ENCODE assay signal across 8 mouse cellular contexts in the genomic region with DNA sequence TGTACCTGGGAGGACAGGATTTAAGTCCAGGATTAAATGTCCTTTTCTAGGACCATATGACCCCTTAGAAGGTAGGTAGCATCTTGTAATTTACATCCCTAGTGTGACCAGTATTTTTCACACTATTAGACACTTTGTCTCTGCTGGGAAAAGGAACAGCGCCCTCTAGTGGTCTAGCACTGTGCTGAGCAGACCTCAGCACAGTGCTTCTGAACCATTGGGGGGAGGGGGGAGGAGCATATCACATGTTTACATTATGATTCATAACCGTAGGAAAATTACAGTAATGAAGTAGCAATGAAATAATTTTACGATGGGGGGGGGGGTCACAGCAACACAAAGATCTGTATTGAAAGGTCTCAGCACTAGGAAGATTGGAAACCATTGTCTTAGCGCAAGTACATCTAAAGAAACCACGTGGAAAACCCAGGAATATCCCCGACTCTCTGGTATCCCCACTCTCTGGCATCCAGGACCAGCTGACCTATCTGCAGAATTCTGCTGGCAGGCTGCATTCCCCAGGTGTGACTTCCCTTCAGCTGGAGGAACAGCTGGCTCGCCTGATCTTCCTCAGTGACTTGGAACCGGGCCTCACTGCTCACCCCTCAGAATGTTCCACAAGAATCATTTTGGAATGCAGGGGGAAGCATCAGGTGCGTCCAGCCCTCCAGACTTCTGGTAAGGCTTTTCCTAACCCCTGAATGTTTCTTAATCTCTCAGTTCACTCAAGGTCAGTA. TPM values are rescaled to one million over a fixed set of nuclear protein-coding genes. Genes with fewer than 3 reads are reported as not detected.
DNase-seq lines count a peak whose midpoint lies in the region; ATAC-seq lines count a peak whose summit lies in the region.
"Had no signal": no experiment of that assay in that cellular context is flagged by ENCODE, and none has a peak within 500 bp of the region (broad histone marks: within the 10 kb centered on the region; RNA-seq: fewer than 3 reads in every experiment).

No protein-coding gene starts in this region.

- peak; percentile 37 for DNase-seq in B cell, adult 2 months
- peak; percentile 2 for DNase-seq in MEL-GATA-1-ER (ENCODE audit: extremely low read depth, low read depth)
- DNase-seq in cerebellum, adult 9-10 months: peak; percentile 34
- peak; percentile 59 to 62 for DNase-seq in kidney, postnatal 25 days
- peak; percentile 65 for DNase-seq in lung, postnatal 36 days
- DNase-seq in skeletal muscle tissue, adult 2 months (ENCODE audit: low read depth, low spot score): peak; percentile 25

- peak; percentile 62; the same call in 1 of the 2 replicates for ATAC-seq in granulocyte monocyte progenitor cell, adult 5-6 weeks (replicated peaks; ENCODE audit: poor library complexity, severe bottlenecking)

RNA-seq across cellular contexts. Expression of a gene that starts 2.5 kb away (rescaled TPM):
- not detected in 2 replicates for total RNA-seq in granulocyte monocyte progenitor cell, adult 5-6 weeks (2014; fragmentation: Nextera tagmentation)
- total RNA-seq in granulocyte monocyte progenitor cell, adult 5-6 weeks (2017): not detected in 2 replicates
- total RNA-seq: hematopoietic stem cell, adult 5-6 weeks had no signal

RNA-seq across cellular contexts. Expression of a gene that starts 46.7 kb away (rescaled TPM):
- total RNA-seq in granulocyte monocyte progenitor cell, adult 5-6 weeks (2014; fragmentation: Nextera tagmentation): not detected in 2 replicates
- total RNA-seq in granulocyte monocyte progenitor cell, adult 5-6 weeks (2017): not detected in 2 replicates

RNA-seq across cellular contexts. Expression of a gene that starts 52.2 kb away (rescaled TPM):
- total RNA-seq in granulocyte monocyte progenitor cell, adult 5-6 weeks (2014; fragmentation: Nextera tagmentation): not detected in 2 replicates
- not detected in 2 replicates for total RNA-seq in granulocyte monocyte progenitor cell, adult 5-6 weeks (2017)
- total RNA-seq: hematopoietic stem cell, adult 5-6 weeks had no signal

Comparison
In these comparisons a context has a peak if more than half of its experiments do, and no peak if none do; other contexts are left out.
1. Peak in every context shown above with its lines: DNase-seq and ATAC-seq.
2. DNase-seq: peak in every context shown above with its lines; median percentile 65 in lung, postnatal 36 days; 60 in kidney, postnatal 25 days; 37 in B cell, adult 2 months; 34 in cerebellum, adult 9-10 months; 25 in skeletal muscle tissue, adult 2 months; 2 in MEL-GATA-1-ER.